Mouse (Mus musculus) limb, embryonic 12.5 days (tissue): Measurements from ENCODE around the gene Trim71. TPM values are rescaled to one million over a fixed set of nuclear protein-coding genes. Genes with fewer than 3 reads are reported as not detected.

Source experiments
- ATAC-seq: fragments of 200-750 bp; cut with Nextera tagmentation; 2 replicates; pipeline ENCODE4 v1.8.0; 2017; ENCODE audit warnings: low read depth, moderate TSS enrichment; ENCODE audit not compliant: insufficient number of reproducible peaks, insufficient read depth, low FRiP score, low TSS enrichment
- H3K27ac ChIP-seq: fragments of 300-500 bp; sonication (generic); 2 replicates; pipeline ENCODE4 v1.5.1; 2016; ENCODE audit warnings: mild to moderate bottlenecking, moderate library complexity
- H3K27me3 ChIP-seq: fragments of 300-500 bp; sonication (generic); 2 replicates; pipeline ENCODE4 v1.6.1; 2016; ENCODE audit warnings: mild to moderate bottlenecking, moderate library complexity
- H3K36me3 ChIP-seq: fragments of 300-500 bp; sonication (generic); 2 replicates; pipeline ENCODE4 v1.6.1; 2016; ENCODE audit warnings: mild to moderate bottlenecking, moderate library complexity
- H3K4me1 ChIP-seq: fragments of 300-500 bp; sonication (generic); replicated peaks from 2 replicates; pipeline ENCODE4 v1.6.1; 2016
- H3K4me2 ChIP-seq: fragments of 300-500 bp; sonication (generic); 2 replicates; pipeline ENCODE4 v1.6.1; 2016; ENCODE audit warnings: mild to moderate bottlenecking, moderate library complexity
- H3K4me3 ChIP-seq: fragments of 300-500 bp; sonication (generic); replicated peaks from 2 replicates; pipeline ENCODE4 v1.5.1; 2016; ENCODE audit warnings: mild to moderate bottlenecking
- H3K9ac ChIP-seq: fragments of 300-500 bp; sonication (generic); replicated peaks from 2 replicates; pipeline ENCODE4 v1.6.1; 2016; ENCODE audit warnings: mild to moderate bottlenecking, moderate library complexity
- H3K9me3 ChIP-seq: fragments of 300-500 bp; sonication (generic); 2 replicates; pipeline ENCODE4 v1.6.1; 2016; ENCODE audit warnings: mild to moderate bottlenecking, moderate library complexity
- WGBS: fragments of 180-500 bp; shearing (Covaris S2); methylation state at CpG from one replicate; pipeline ENCODE4 v1.1.7; 2016; 5-methylcytosine and 5-hydroxymethylcytosine counted together
- polyA plus RNA-seq: library from polyadenylated mRNA; unstranded; fragments of >200 nt; fragmentation: Nextera tagmentation; extraction: Ambion mirVana; gene quantifications from 2 replicates; pipeline ENCODE4 v1.2.1, GENCODE M21; 2016

The Trim71 gene
- polyA plus RNA-seq, 1 experiment from 2014 or later: 2.3 TPM

GRCm38 (mm10) chr9:114504816-114505215 is 59.4 kb downstream of the Trim71 start, which contains the start of gene Ccr4:
TSS of gene Ccr4 (minus strand) at chr9:114504916.
- no peak within 1 kb of the TSS for H3K9ac ChIP-seq
- H3K4me1 ChIP-seq: no peaks in the 10 kb centered on the region
- no peaks in the 10 kb centered on the region for H3K27me3 ChIP-seq
- H3K27ac ChIP-seq: no peak within 1 kb of the TSS
- no peaks in the 10 kb centered on the region; the same call in 1 of the 2 replicates for H3K9me3 ChIP-seq
- H3K4me3 ChIP-seq: no peak within 1 kb of the TSS
- peaks cover 24% of the 10 kb centered on the region for H3K36me3 ChIP-seq
- WGBS: 90% methylated on average over 9 of the region's 9 CpGs
- no peak within 1 kb of the TSS for H3K4me2 ChIP-seq
- ATAC-seq: no peak

- no peak overlapping the region for H3K27ac ChIP-seq
- no peak overlapping the region for H3K9ac ChIP-seq
- H3K4me1 ChIP-seq: 0 out of 2 replicates have a peak, but pooled peaks cover 4% of the 10 kb centered on the region
- WGBS: 64% methylated on average over 15 of the region's 15 CpGs
- no peaks in the 10 kb centered on the region; the same call in 1 of the 2 replicates for H3K9me3 ChIP-seq
- no peaks in the 10 kb centered on the region for H3K27me3 ChIP-seq
- H3K36me3 ChIP-seq: peaks cover 8% of the 10 kb centered on the region
- no peak overlapping the region for H3K4me2 ChIP-seq
- ATAC-seq: no peak
- H3K4me3 ChIP-seq: no peak overlapping the region
Measured at GRCm38 (mm10) chr9:114502711-114503427, 61.3 kb downstream of the Trim71 start.

GRCm38 (mm10) chr9:114501913-114502312 is 62.3 kb downstream of the Trim71 start:
- H3K27ac ChIP-seq: no peak overlapping the region
- no peaks in the 10 kb centered on the region for H3K27me3 ChIP-seq
- no peak overlapping the region for H3K9ac ChIP-seq
- 0 out of 2 replicates have a peak, but pooled peaks cover 4% of the 10 kb centered on the region for H3K4me1 ChIP-seq
- no peak overlapping the region for H3K4me3 ChIP-seq
- H3K36me3 ChIP-seq: peaks cover 8% of the 10 kb centered on the region
- no peaks in the 10 kb centered on the region; the same call in 1 of the 2 replicates for H3K9me3 ChIP-seq
- 97% methylated on average over 11 of the region's 11 CpGs for WGBS
- no peak for ATAC-seq
- no peak overlapping the region for H3K4me2 ChIP-seq

DNA sequence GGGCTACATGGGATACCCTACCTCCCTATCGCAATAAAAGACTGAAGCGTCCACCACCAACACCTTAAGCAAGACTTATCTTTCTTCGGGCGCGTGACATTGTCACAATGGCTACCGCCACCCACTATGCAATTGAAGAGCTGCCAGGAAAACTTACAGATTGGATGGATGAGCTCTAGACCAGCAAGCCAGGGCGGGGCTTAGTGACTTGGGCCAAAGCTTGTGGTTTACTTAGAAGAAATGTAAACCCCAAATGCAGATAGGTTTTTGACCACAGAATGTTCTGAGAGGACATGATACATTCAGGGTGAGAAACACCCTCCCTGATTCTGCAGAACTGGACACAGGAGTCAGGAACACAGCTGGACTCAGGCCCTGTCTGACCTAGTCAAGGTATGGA is 63.1 kb downstream of the Trim71 start:
- H3K9me3 ChIP-seq: no peaks in the 10 kb centered on the region; the same call in 1 of the 2 replicates
- no peak overlapping the region for H3K27ac ChIP-seq
- H3K9ac ChIP-seq: no peak overlapping the region
- WGBS: 93% methylated on average over 7 of the region's 7 CpGs
- ATAC-seq: no peak
- H3K27me3 ChIP-seq: no peaks in the 10 kb centered on the region
- no peak overlapping the region for H3K4me3 ChIP-seq
- no peak overlapping the region for H3K4me2 ChIP-seq
- 0 out of 2 replicates have a peak, but pooled peaks cover 4% of the 10 kb centered on the region for H3K4me1 ChIP-seq
- H3K36me3 ChIP-seq: peaks cover under 1% of the 10 kb centered on the region; the same call in 1 of the 2 replicates

GRCm38 (mm10) chr9:114499783-114500515 is 64.2 kb downstream of the Trim71 start:
- WGBS: 22% methylated on average over 15 of the region's 15 CpGs

DNA sequence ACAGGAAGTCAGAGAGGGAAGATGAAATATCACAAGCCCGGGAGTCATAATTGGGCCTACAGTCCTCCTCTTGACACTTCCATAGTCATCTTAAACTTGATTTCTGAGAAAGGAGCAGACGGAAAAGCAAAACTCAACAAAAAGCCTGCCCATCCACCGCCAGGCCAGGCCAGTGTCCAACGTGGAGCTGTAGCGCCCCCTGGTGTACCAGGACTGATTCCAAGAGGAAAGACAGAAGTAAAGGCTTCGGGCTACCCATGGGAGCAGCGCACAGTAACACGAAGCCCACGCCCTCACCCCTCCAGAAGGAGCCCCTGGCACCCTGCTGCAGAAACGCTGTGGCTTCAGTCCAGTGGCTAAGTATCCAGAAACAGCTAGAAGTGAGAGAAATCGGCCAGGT is 66.0 kb downstream of the Trim71 start:
- Histone ChIP-seq H3K27me3 (no peaks in the 10 kb centered on the region), H3K9ac (no peak overlapping the region), H3K27ac (no peak overlapping the region), H3K4me2 (peak overlapping the region; percentile 41), H3K36me3 (no peaks in the 10 kb centered on the region), H3K4me3 (no peak overlapping the region), H3K4me1 (0 out of 2 replicates have a peak, but pooled peaks cover 4% of the 10 kb centered on the region), H3K9me3 (no peaks in the 10 kb centered on the region; the same call in 1 of the 2 replicates)
- ATAC-seq: 0 out of 2 replicates have a peak, but pooled peaks have one; percentile 44
- 8% methylated on average over 11 of the region's 11 CpGs for WGBS

More at GRCm38 (mm10) chr9:114499783-114500515, 64.2 kb downstream of the Trim71 start:
- Histone ChIP-seq H3K9me3 (no peaks in the 10 kb centered on the region; the same call in 1 of the 2 replicates), H3K36me3 (no peaks in the 10 kb centered on the region), H3K9ac (no peak overlapping the region), H3K4me2 (peak overlapping the region; percentile 23; the same call in 1 of the 2 replicates), H3K4me3 (no peak overlapping the region), H3K27me3 (no peaks in the 10 kb centered on the region), H3K4me1 (0 out of 2 replicates have a peak, but pooled peaks cover 4% of the 10 kb centered on the region), H3K27ac (no peak overlapping the region)
- ATAC-seq: peak; percentile 34; the same call in 1 of the 2 replicates

GRCm38 (mm10) chr9:114496469-114496868 is 67.7 kb downstream of the Trim71 start:
- Histone ChIP-seq H3K27me3 (no peaks in the 10 kb centered on the region), H3K4me3 (no peak overlapping the region), H3K9ac (no peak overlapping the region), H3K36me3 (no peaks in the 10 kb centered on the region), H3K27ac (no peak overlapping the region), H3K4me2 (no peak overlapping the region), H3K4me1 (0 out of 2 replicates have a peak, but pooled peaks cover 4% of the 10 kb centered on the region), H3K9me3 (no peaks in the 10 kb centered on the region; the same call in 1 of the 2 replicates)
- WGBS: 84% methylated on average over 7 of the region's 7 CpGs
- ATAC-seq: no peak

DNA sequence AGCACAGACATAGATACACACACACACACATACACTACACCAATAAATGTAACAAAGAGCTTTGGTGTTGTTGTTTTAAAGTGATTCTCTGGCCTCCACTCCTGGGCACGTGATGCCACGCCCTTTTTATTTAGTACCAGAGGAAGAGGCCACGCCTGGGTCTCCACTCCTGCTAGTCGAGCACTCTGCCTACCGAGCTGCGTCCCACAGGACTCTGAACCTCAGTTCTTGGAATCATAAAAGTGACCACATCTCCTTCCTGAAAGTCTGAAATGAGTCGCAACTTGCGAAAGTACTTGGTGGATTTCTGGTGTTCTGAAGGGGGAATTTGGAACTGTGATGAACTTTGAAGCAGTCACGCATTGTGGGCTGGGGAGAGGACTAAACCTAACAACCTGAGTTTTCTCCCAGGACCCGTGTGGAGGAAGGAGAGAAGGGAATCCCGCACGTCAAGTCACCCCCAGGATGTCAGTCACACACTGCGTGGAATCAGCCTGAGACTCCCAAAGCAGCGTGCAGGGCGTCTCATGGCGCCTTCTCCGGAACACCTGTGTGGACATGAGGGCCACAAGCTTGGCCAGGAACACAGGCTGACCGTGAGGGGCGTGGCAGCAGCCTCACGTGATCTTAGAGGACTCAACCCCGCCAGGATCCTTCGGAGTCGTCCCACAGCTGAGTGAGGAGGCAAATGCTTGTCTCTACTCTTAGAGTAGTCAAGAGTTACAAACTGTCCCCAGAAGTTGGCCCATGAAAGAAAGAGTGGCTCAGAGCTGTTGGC is 76.5 kb downstream of the Trim71 start:
- Histone ChIP-seq H3K4me2 (no peak overlapping the region), H3K27me3 (no peaks in the 10 kb centered on the region), H3K4me1 (no peaks in the 10 kb centered on the region), H3K36me3 (no peaks in the 10 kb centered on the region), H3K9me3 (no peaks in the 10 kb centered on the region), H3K9ac (no peak overlapping the region), H3K27ac (no peak overlapping the region), H3K4me3 (no peak overlapping the region)
- WGBS: 83% methylated on average over 23 of the region's 23 CpGs
- ATAC-seq: no peak

DNA sequence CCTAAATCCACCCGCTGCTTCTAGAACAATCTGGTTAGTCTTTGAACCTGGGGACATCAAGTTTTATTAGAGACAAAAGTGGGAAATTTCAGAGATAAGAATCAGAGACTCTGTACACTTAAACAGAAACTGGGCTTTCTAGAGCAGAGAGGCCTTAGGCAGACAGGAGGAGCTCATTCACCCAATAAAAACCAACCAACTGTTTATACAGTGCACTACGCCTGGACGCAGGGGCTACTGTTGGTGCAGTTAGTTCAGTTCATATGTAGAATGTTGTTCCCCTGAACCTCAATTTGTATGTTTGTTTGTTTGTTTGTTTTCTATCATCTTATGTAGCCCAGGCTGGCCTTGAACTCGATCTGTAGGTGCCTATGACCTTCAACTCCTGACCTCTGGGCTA is 77.4 kb downstream of the Trim71 start:
- Histone ChIP-seq H3K4me1 (no peaks in the 10 kb centered on the region), H3K4me2 (no peak overlapping the region), H3K27ac (no peak overlapping the region), H3K9ac (no peak overlapping the region), H3K36me3 (no peaks in the 10 kb centered on the region), H3K27me3 (no peaks in the 10 kb centered on the region), H3K4me3 (no peak overlapping the region), H3K9me3 (no peaks in the 10 kb centered on the region)
- 70% methylated on average over 4 of the region's 4 CpGs for whole genome bisulfite sequencing
- ATAC-seq: no peak

DNA sequence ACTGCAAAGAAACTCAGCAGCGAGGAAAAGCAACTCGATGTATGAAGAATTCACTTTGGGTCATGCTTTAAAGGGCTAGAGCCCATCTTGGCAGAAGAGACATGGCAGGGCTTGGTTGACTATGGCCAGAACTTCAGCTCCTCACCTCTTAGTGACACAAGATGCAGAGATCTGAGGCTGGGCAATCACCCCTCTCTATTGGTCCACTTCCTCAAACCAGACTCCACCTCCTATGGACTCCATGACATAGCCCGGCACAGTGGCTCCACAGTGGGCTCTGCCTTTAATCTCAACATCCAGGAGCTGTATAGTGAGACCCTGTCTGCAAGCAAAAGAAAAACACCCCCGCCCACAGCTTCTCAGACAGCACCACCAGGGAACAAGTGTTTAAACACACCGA is 79.4 kb downstream of the Trim71 start:
- Histone ChIP-seq H3K27me3 (no peaks in the 10 kb centered on the region), H3K4me1 (no peaks in the 10 kb centered on the region), H3K9me3 (no peaks in the 10 kb centered on the region), H3K9ac (no peak overlapping the region), H3K4me2 (no peak overlapping the region), H3K36me3 (no peaks in the 10 kb centered on the region), H3K4me3 (no peak overlapping the region), H3K27ac (no peak overlapping the region)
- ATAC-seq: no peak
- WGBS: 79% methylated on average over 5 of the region's 5 CpGs
